Mouse (Mus musculus) CH12.LX (cell line): ENCODE data around the gene Dnajc16. TPM values are rescaled to one million over a fixed set of nuclear protein-coding genes. Genes with fewer than 3 reads are reported as not detected.

ENCODE experiments used
- DNase-seq: peaks from one replicate; pipeline ENCODE4 v3.0.0-alpha.2; 2013; ENCODE audit errors: extremely low read depth
- H3K27ac ChIP-seq: 2 replicates; pipeline ENCODE4 v1.5.1; 2012; ENCODE audit warnings: low read depth, mild to moderate bottlenecking, control low read depth, moderate library complexity; ENCODE audit not compliant: insufficient read depth
- H3K27me3 ChIP-seq: replicated peaks from 2 replicates; pipeline ENCODE3; 2012; ENCODE audit warnings: inconsistent platforms
- H3K36me3 ChIP-seq, 2 experiments: replicated peaks in 1 of 2; 2 replicates each; pipeline versions ENCODE3 to v1.6.1; 2012; ENCODE audit warnings: inconsistent platforms in 1 of 2, low read length in 1 of 2, mild to moderate bottlenecking in 1 of 2, mixed read lengths in 1 of 2, moderate library complexity in 1 of 2; ENCODE audit not compliant: control insufficient read depth in 1 of 2, insufficient read depth in 1 of 2
- H3K4me1 ChIP-seq, 2 experiments: 2 replicates each; pipeline ENCODE4 v1.6.1; 2012; ENCODE audit warnings: inconsistent platforms in 1 of 2, moderate library complexity in 1 of 2; ENCODE audit not compliant: insufficient read depth in 2 of 2, control insufficient read depth in 1 of 2
- H3K4me2 ChIP-seq: 2 replicates; pipeline ENCODE4 v1.6.1; 2012; ENCODE audit warnings: low read depth, mild to moderate bottlenecking, control low read depth; ENCODE audit not compliant: poor library complexity, insufficient read depth, severe bottlenecking
- H3K4me3 ChIP-seq, 3 experiments: fragments of 150-350 bp in 1 of 3; sonication (generic) in 1 of 3; replicated peaks in 1 of 3; 2 replicates each; pipeline versions ENCODE3 to v1.5.1; 2011 to 2012; ENCODE audit warnings: low read depth in 2 of 3, low read length in 2 of 3, mild to moderate bottlenecking in 2 of 3, moderate library complexity in 2 of 3, control low read depth in 1 of 3, improper control_type of control experiment in 1 of 3, inconsistent platforms in 1 of 3, mixed read lengths in 1 of 3; ENCODE audit not compliant: poor library complexity in 1 of 3
- H3K79me2 ChIP-seq: replicated peaks from 2 replicates; pipeline ENCODE4 v1.6.1; 2012; ENCODE audit warnings: mild to moderate bottlenecking, moderate library complexity; ENCODE audit not compliant: control insufficient read depth, poor library complexity, insufficient read depth, severe bottlenecking; ENCODE audit errors: extremely low read depth
- H3K9ac ChIP-seq: 2 replicates; pipeline ENCODE4 v1.6.1; 2012; ENCODE audit warnings: low read depth, mild to moderate bottlenecking, control low read depth, moderate library complexity; ENCODE audit not compliant: insufficient read depth
- H3K9me3 ChIP-seq: replicated peaks from 2 replicates; pipeline ENCODE3; 2012; ENCODE audit warnings: low read length, inconsistent platforms, mixed read lengths
- BHLHE40 ChIP-seq: IDR thresholded peaks from 2 replicates; pipeline ENCODE4 v1.6.1; 2011; ENCODE audit warnings: mild to moderate bottlenecking, low read depth, low read length, improper control_type of control experiment
- CHD2 ChIP-seq: IDR thresholded peaks from 2 replicates; pipeline ENCODE4 v1.6.1; 2011; ENCODE audit warnings: low read length, improper control_type of control experiment
- E2F4 ChIP-seq: IDR thresholded peaks from 2 replicates; pipeline ENCODE4 v1.6.1; 2011; ENCODE audit warnings: low read depth, low read length, improper control_type of control experiment; ENCODE audit not compliant: insufficient replicate concordance
- ELF1 ChIP-seq: IDR thresholded peaks from 2 replicates; pipeline ENCODE4 v1.6.1; 2014; ENCODE audit warnings: low read depth, mild to moderate bottlenecking, inconsistent platforms, low read length, improper control_type of control experiment
- ETS1 ChIP-seq: conservative IDR thresholded peaks from 2 replicates; pipeline ENCODE4 v1.6.1; 2012; ENCODE audit warnings: low read depth, mild to moderate bottlenecking, inconsistent platforms, low read length, improper control_type of control experiment, moderate library complexity
- GABPA ChIP-seq: IDR thresholded peaks from 2 replicates; pipeline ENCODE4 v1.6.1; 2012; ENCODE audit warnings: low read depth, low read length, improper control_type of control experiment, inconsistent platforms; ENCODE audit not compliant: insufficient replicate concordance
- JUN ChIP-seq: IDR thresholded peaks from 2 replicates; pipeline ENCODE4 v1.6.1; 2011; ENCODE audit warnings: low read depth, mild to moderate bottlenecking, low read length, improper control_type of control experiment, moderate library complexity; ENCODE audit not compliant: insufficient read depth
- JUND ChIP-seq: conservative IDR thresholded peaks from 2 replicates; pipeline ENCODE4 v1.6.1; 2011; ENCODE audit warnings: low read depth, low read length, improper control_type of control experiment
- MAX ChIP-seq: IDR thresholded peaks from 2 replicates; pipeline ENCODE4 v1.6.1; 2011; ENCODE audit warnings: low read length, improper control_type of control experiment
- MEF2A ChIP-seq: IDR thresholded peaks from 2 replicates; pipeline ENCODE4 v1.6.1; 2014; ENCODE audit warnings: low read depth, mild to moderate bottlenecking, inconsistent platforms, low read length, improper control_type of control experiment, borderline replicate concordance
- MXI1 ChIP-seq: IDR thresholded peaks from 2 replicates; pipeline ENCODE4 v1.6.1; 2011; ENCODE audit warnings: mild to moderate bottlenecking, low read depth, low read length, improper control_type of control experiment
- NELFE ChIP-seq: IDR thresholded peaks from 2 replicates; pipeline ENCODE4 v1.6.1; 2011; ENCODE audit warnings: low read depth, low read length, improper control_type of control experiment
- NRF1 ChIP-seq: IDR thresholded peaks from 2 replicates; pipeline ENCODE4 v1.6.1; 2014; ENCODE audit warnings: low read depth, mild to moderate bottlenecking, inconsistent platforms, low read length, improper control_type of control experiment, moderate library complexity
- POLR2A ChIP-seq: IDR thresholded peaks from 2 replicates; pipeline ENCODE4 v1.6.1; 2011; ENCODE audit warnings: low read depth, mild to moderate bottlenecking, improper control_type of control experiment, low read length
- SIN3A ChIP-seq: IDR thresholded peaks from 2 replicates; pipeline ENCODE4 v1.6.1; 2012; ENCODE audit warnings: low read length, improper control_type of control experiment, inconsistent platforms
- SMC3 ChIP-seq: IDR thresholded peaks from 2 replicates; pipeline ENCODE4 v1.6.1; 2011; ENCODE audit warnings: low read depth, low read length, improper control_type of control experiment
- TBP ChIP-seq: conservative IDR thresholded peaks from 2 replicates; pipeline ENCODE4 v1.6.1; 2011; ENCODE audit warnings: low read depth, low read length, improper control_type of control experiment
- UBTF ChIP-seq: IDR thresholded peaks from 2 replicates; pipeline ENCODE4 v1.6.1; 2012; ENCODE audit warnings: low read depth, mild to moderate bottlenecking, inconsistent platforms, low read length, improper control_type of control experiment, moderate library complexity
- USF1 ChIP-seq: IDR thresholded peaks from 2 replicates; pipeline ENCODE4 v1.6.1; 2014; ENCODE audit warnings: low read depth, mild to moderate bottlenecking, inconsistent platforms, low read length, improper control_type of control experiment
- ZKSCAN1 ChIP-seq: IDR thresholded peaks from 2 replicates; pipeline ENCODE4 v1.6.1; 2012; ENCODE audit warnings: low read depth, inconsistent platforms, low read length, improper control_type of control experiment, borderline replicate concordance
- ZMIZ1 ChIP-seq: IDR thresholded peaks from 2 replicates; pipeline ENCODE4 v1.6.1; 2012; ENCODE audit warnings: low read depth, mild to moderate bottlenecking, inconsistent platforms, low read length, improper control_type of control experiment
- ZNF384 ChIP-seq: IDR thresholded peaks from 2 replicates; pipeline ENCODE4 v1.6.1; 2012; ENCODE audit warnings: low read depth, low read length, improper control_type of control experiment, inconsistent platforms
- dilution Hi-C: fragments of 300-500 bp; cut with MboI; formaldehyde crosslinking; loops from 2 replicates; pipeline ENCODE4 v1.14.3; 2020; ENCODE audit warnings: low sequenced_read_pairs; ENCODE audit not compliant: extremely low pct_unique_long_range_greater_than_20kb, extremely low pct_ligation_motif_present
- in situ Hi-C: fragments of 300-500 bp; cut with MboI; formaldehyde crosslinking; loops from 3 replicates; pipeline ENCODE4 v1.14.3; 2019; ENCODE audit warnings: low sequenced_read_pairs, low pct_ligation_motif_present, low pct_unique_long_range_greater_than_20kb, mixed read lengths
- polyA plus RNA-seq: library from polyadenylated mRNA; unstranded; fragments of >175 nt; gene quantifications from 2 replicates; pipeline ENCODE4 v1.2.1, GENCODE M21; 2012; ENCODE audit warnings: low read depth; ENCODE audit not compliant: insufficient read length
- total RNA-seq, 2 experiments: library from RNA; depleted of rRNA; stranded (reverse); fragments of 300-350 nt in 1 of 2; fragments of >200 nt in 1 of 2; gene quantifications; 2 replicates each; pipeline ENCODE4 v1.2.3; 2012 to 2014

Dnajc16 gene
- total and polyA plus RNA-seq, 3 experiments = 3.1 to 7.4 (median 5.9) TPM

- TF ChIP-seq ZNF384 (no peak), ELF1 (peak; percentile 66), MEF2A (peak; percentile 33; the same call in 1 of the 2 replicates), ZMIZ1 (peak; percentile 59; the same call in 1 of the 2 replicates), ETS1 (0 out of 2 replicates have a peak, but pooled peaks have one; percentile 7), MAX (peak; percentile 47; the same call in 1 of the 2 replicates), NELFE (0 out of 2 replicates have a peak, but pooled peaks have one; percentile 62), BHLHE40 (no peak), CHD2 (0 out of 2 replicates have a peak, but pooled peaks have one; percentile 13), SIN3A (peak; percentile 38; the same call in 1 of the 2 replicates), UBTF (0 out of 2 replicates have a peak, but pooled peaks have one; percentile 38), NRF1 (no peak), JUN (no peak), USF1 (0 out of 2 replicates have a peak, but pooled peaks have one; percentile 19), MXI1 (peak; percentile 69; the same call in 1 of the 2 replicates), ZKSCAN1 (no peak), SMC3 (no peak), TBP (no peak), E2F4 (0 out of 2 replicates have a peak, but pooled peaks have one; percentile 71), GABPA (no peak), JUND (no peak)
Measured at GRCm38 (mm10) chr4:141793282-141794151, 2.8 kb upstream of the Dnajc16 start, which contains the start of gene Casp9 (continued).

GRCm38 (mm10) chr4:141792554-141793281, 2.0 kb upstream of the Dnajc16 start:
- dilution Hi-C loops = no loop called here
- peaks cover 9 to 25% of the 10 kb centered on the region in 2 experiments for H3K36me3 ChIP-seq
- DNase-seq = peak; percentile 66
- TF ChIP-seq ZMIZ1 = peak; percentile 83; the same call in 1 of the 2 replicates
- peak; percentile 93 for TF ChIP-seq TBP
- peak; percentile 60 for TF ChIP-seq POLR2A
- TF ChIP-seq MXI1 = no peak
- TF ChIP-seq, all 38 proteins: peak for 3
- Histone ChIP-seq H3K27ac (peak overlapping the region; percentile 51), H3K9me3 (no peaks in the 10 kb centered on the region), H3K27me3 (no peaks in the 10 kb centered on the region), H3K4me2 (peak overlapping the region; percentile 55), H3K79me2 (no peaks in the 10 kb centered on the region), H3K9ac (peak overlapping the region; percentile 43; the same call in 1 of the 2 replicates), H3K4me3 (peak overlapping the region; percentile 30 to 70 (median 45)), H3K4me1 (peaks cover 22 to 55% of the 10 kb centered on the region in 2 experiments)
- in situ Hi-C loops = no loop called here
